Mouse (Mus musculus): ENCODE results near the gene Ciita.
A peak's percentile ranks its signal among the peaks of the same experiment; 100 is the strongest.

Gene Ciita

GRCm38 (mm10) chr16:10474956-10475355, 4.9 kb upstream of the Ciita start:
- DNase-seq (ENCODE audit: low spot score) = peak; percentile 84

GRCm38 (mm10) chr16:10475919-10476318, 3.9 kb upstream of the Ciita start:
- no peak for DNase-seq (ENCODE audit: low spot score)

GRCm38 (mm10) chr16:10482343-10482742, 2.5 kb downstream of the Ciita start:
- DNase-seq (ENCODE audit: low spot score) = no peak

DNA sequence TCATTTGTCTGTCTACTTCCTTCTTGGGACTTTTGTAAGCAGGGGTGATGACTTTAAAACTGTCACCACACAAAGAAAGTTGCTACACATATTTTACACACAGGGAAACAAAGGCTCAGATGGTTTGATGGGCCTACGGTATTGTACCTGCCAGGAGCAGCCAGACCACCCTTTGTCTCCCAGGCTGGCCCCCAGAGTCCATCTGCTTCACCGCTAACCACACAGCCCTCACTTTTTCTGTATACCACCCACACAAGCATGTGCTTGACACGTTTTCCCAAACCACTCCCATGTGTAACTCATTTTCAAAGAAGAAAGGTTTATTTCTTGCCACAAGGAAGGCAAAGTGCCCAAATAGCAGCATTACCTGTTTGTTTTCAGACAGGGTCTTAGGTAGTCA, 7.1 kb downstream of the Ciita start:
- DNase-seq (ENCODE audit: low spot score) = no peak

DNA sequence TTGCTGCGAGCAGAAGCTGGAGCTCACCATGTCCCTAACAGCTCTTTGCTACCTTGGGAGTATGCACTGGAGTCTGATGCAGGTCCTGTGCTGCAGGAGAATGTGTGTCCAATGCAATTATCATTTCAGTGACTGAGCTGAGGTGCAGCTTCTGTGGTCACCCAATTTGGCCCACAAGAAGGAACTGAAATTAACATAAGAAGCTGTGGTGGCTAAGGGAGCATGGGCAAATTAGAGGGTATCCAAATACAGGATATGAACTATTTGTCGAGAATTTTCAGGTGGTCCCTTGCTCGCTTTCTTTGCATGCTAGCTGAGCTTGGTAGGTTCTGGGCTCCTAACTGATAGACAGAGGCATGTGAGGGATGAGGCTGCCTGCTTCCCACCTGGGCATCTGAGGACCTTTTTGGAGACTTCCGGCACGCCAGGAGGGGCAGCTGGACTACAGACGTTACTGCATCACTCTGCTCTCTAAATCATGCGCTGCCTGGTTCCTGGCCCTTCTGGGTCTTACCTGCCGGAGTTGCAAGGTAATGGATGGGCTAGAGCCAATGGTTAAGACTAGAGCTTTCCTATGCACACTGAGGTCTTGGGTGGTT, 8.1 kb downstream of the Ciita start:
- no peak for DNase-seq (ENCODE audit: low spot score)

DNA sequence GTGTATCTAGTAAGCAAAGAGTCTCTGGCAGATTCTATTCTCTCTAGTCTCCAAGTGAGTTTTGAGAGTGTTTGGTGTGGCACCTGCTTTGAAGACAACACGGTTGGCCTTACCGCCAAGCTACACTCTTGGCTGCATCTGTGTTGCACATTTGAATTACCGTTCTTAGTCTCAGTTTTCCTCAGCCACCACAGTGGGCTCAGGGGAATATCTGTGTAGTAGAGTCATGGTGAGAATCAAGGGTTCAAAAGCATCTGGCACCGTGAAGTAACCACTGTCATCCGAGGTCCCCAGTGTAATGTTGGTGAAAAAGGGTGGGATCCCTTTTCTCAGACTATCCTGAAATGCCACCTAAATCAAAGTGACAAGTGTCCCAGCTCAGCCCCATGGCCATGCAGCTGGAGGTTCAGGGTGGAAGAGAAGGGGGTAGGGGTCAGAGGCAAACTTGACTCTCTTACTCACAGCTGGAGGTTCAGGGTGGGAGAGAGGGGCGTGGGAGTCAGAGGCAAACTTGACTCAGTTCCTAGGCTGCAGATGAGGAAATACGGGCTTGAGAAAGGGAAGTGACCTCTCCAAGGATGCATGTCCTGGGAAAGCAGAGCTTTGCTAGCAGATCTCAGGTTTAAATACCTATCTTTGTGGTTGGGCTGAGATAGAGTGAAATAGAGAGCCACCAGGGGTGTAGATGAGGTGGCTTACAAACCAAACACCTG, 9.1 kb downstream of the Ciita start:
- DNase-seq (ENCODE audit: low spot score) = no peak

- no peak for DNase-seq (ENCODE audit: low spot score)
These were observed 9.6 kb downstream of the Ciita start for GRCm38 (mm10) chr16:10489483-10489882.

- DNase-seq (ENCODE audit: low spot score) = no peak
These were observed 10.1 kb downstream of the Ciita start for GRCm38 (mm10) chr16:10489904-10490457.

GRCm38 (mm10) chr16:10490503-10491150, 10.8 kb downstream of the Ciita start:
- no peak for DNase-seq (ENCODE audit: low spot score)

DNA sequence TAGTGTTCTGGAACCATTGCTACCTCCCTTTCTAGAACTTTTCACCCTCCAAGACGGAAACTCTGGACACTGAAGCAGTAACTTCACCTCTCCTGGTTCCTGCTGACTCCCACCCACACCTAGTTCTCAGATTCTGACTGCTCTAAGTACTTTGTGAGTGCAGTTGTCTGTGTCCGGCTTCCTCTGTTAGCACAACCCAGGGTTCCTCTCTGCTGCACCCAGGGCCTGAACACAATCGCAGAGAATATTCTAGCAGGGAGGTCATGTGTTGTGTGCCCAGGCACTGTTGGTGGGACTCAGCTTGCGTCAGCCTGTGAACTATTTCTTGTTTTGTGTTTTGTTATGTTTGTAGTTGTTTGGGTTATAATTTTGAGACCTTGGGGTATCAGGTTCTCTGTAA, 11.9 kb downstream of the Ciita start:
- DNase-seq (ENCODE audit: low spot score) = no peak

DNA sequence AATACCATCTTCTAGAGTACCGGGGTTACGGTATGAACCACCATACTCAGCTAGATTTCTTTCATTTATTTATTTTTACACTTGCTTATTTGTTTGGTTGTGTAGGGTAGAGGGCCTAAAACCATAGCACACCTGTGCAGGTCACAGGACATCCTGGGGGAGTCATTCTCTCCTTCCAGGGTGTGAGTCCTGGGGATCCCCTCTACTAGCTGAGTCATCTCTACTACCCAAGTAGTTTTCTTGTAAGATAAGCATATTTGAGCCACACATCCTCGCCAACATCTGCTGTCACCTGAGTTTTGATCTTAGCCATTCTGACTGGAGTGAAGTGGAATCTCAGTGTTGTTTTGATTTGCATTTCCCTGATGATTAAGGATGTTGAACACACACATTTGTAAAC, 12.7 kb downstream of the Ciita start:
- DNase-seq (ENCODE audit: low spot score) = no peak

DNA sequence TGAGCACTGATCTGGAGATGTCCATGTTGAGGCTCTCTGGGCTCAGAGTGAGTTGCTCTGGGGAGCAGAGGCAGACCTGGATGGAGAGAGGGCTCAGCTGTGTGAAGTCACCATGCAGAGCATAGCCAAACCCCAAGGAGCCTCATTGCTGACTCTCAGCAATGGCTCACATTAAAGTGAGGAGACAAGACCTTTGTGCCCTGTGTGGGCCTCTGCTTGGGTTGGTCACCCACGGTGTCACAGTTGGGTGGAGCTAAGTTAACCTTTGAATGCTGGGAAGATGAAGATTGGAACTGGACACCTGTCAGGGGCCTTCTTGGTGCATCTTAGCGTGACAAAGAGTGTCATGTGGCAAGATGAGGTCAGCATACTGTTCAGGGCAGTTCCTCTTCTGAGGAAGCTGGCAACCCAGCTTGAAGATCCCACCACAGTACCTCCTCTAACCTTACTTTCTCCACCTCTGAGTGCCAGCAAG, 16.0 kb downstream of the Ciita start:
- no peak for DNase-seq (ENCODE audit: low spot score)

- DNase-seq (ENCODE audit: low spot score) = no peak
These were observed 18.3 kb downstream of the Ciita start for GRCm38 (mm10) chr16:10498096-10498602.

GRCm38 (mm10) chr16:10499122-10499521, 19.3 kb downstream of the Ciita start:
- DNase-seq (ENCODE audit: low spot score) = no peak

DNA sequence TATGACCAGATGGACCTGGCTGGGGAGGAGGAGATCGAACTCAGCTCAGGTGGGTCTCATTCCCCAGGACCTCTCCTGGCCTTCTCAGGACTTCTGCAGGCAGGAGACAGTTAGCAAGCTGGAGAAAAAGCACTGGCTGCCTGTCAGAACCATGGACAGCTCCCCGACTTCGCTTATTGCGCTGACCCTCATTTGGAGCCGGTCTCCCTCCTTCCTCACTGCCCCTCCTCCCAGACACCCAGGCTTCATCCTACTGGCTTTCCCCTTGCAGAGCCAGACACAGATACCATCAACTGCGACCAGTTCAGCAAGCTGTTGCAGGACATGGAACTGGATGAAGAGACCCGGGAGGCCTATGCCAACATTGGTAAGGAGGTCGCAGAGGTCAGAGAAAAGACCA, 22.0 kb downstream of the Ciita start:
- DNase-seq (ENCODE audit: low spot score) = no peak

DNA sequence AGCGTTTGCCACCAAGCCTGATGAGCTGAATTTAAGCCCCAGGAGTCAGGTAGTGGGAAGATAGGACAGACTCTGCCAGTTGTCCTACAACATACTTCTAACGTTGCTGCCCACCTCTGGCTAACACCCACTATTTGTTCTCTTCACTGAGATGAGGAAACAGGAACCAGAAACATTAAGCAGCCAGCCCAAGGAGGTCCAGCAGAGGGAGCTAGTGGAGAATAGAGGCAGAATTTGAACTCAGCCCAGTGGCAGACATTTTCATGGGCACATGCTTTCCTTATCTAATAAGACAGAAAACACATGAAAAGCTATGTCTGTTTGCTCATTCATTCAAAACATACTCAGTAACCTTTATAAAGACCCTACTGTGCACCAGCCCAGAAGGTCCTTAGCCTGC, 23.2 kb downstream of the Ciita start:
- no peak for DNase-seq (ENCODE audit: low spot score)

DNA sequence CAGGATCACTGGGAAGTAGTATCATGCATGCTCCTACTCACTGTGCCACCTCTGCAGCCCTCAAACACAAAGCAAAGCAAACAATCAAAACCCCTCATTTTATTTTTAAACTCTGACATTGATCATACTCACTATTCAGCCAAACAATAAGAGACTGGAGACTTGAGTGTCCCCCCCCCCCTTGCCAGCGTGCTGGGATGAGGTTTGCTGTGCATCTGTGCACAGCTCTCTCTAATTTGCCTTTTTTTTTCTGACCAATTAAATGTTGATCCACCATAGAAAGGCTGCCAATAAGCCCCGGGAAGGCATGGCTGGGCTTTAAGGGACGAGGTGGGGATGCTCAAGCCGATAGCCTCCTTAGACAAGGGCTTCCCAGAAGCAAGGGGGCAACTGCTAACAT, 27.6 kb downstream of the Ciita start:
- DNase-seq (ENCODE audit: low spot score) = no peak

- no peak for DNase-seq (ENCODE audit: low spot score)
These were observed 28.8 kb downstream of the Ciita start for GRCm38 (mm10) chr16:10508691-10509090.

GRCm38 (mm10) chr16:10510477-10511133, 30.7 kb downstream of the Ciita start:
- no peak for DNase-seq (ENCODE audit: low spot score)

DNA sequence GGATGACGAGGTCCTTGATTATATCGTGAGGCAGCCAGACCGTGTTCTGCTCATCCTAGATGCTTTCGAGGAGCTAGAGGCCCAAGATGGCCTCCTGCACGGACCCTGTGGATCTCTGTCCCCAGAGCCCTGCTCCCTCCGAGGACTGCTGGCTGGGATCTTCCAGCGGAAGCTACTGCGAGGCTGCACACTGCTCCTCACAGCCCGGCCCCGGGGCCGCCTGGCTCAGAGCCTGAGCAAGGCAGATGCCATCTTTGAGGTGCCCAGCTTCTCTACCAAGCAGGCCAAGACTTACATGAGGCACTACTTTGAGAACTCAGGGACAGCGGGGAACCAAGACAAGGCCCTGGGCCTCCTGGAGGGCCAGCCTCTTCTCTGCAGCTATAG, 31.3 kb downstream of the Ciita start:
- no peak for DNase-seq (ENCODE audit: low spot score)

- DNase-seq (ENCODE audit: low spot score) = peak; percentile 47
These were observed 36.2 kb downstream of the Ciita start for GRCm38 (mm10) chr16:10515953-10516572.

- no peak for DNase-seq (ENCODE audit: low spot score)
These were observed 38.2 kb downstream of the Ciita start for GRCm38 (mm10) chr16:10518030-10518429.
